Mouse (Mus musculus) embryo, embryonic 10 days (tissue): ENCODE results near the gene Olfr167.
"Not testable (repeated sequence)": the region's sequence is repeated elsewhere in the genome, so short reads cannot be mapped to it uniquely, and the experiment has no call there.

Source experiments
- DNase-seq: peaks from one replicate; pipeline ENCODE4 v3.0.0-alpha.2; 2015; ENCODE audit warnings: low spot score

Gene Olfr167

GRCm38 (mm10) chr16:19522166-19522565, at the start of gene Olfr167:
Olfr167 (minus strand) TSS chr16:19522266.
- no peak for DNase-seq

- not testable (repeated sequence) for DNase-seq
Observed at GRCm38 (mm10) chr16:19571709-19572108, 49.6 kb upstream of the Olfr167 start, which contains the start of gene Olfr169. Olfr169 (minus strand) TSS chr16:19571809.

DNA sequence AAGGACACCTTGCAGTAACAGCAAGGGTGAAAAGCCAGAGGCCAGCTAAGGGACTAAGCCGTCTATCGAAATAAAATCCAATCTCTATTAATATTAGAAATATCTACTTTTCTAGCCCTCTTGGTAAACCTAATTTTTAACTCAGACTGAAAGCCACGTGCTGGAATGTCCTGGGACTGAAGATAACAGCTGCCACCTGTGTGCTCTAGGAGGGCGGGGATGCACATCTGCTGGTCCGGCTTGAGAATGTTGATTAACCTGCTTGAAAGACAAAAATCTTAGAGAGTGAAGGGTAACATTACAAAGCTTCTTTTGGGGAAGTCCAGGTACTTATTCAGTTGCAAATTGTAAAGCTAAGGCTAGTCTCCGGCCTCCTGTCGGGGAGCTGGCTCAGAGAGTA, 31.4 kb upstream of the Olfr167 start:
- not testable (repeated sequence) for DNase-seq

GRCm38 (mm10) chr16:19552246-19552645, 30.2 kb upstream of the Olfr167 start:
- DNase-seq: not testable (repeated sequence)

DNA sequence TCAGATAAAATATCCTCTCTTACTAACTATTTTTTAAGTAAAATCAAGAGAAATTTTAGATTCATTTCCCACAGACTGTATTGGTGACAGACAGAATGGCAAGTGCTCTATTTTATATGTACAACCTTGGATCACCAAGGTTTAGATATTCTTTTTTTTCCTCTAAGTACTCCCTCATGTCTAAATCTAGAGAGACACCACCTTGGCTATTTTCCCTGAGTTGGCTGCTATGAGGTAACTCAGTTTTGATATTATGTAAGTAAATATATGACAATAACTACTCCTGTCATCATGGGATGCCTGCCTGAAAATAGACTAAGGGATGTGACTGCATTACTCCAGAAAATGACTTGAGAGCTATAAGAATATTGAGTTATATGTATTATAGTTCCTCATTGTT, 13.4 kb upstream of the Olfr167 start, which contains the start of gene Olfr168:
Olfr168 (minus strand) TSS at position 101 of the 400 bp plus-strand sequence.
- no peak for DNase-seq

GRCm38 (mm10) chr16:19483394-19483793, 38.7 kb downstream of the Olfr167 start, which contains the start of gene Olfr166:
Olfr166 (plus strand) TSS chr16:19483694.
- DNase-seq: no peak

DNA sequence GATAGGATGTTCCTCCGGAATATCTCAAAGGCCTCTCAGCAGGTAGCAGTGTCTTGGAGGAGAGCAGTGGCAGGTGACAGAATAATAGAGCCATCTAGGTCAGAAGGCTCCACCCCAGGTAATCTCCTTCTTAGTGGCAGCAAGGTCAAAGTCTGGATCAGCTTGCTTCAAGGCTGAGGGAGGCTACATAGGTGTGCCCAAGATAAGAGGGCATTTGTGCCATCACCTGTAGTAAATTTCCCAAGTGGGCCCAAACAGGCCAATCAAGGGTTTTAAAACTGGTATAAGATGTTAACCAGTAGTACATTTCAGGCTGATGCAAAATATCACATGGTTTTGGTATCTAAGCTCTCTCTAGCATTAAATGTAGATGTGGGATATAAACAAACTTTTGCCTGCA, 57.7 kb downstream of the Olfr167 start:
- DNase-seq: no peak
